Mouse (Mus musculus) brown adipose tissue, adult 24 weeks (tissue): Measurements from ENCODE around the gene Layn. TPM values are rescaled to one million over a fixed set of nuclear protein-coding genes. Genes with fewer than 3 reads are reported as not detected.

ENCODE experiments used
- H3K27ac ChIP-seq: fragments of 200-500 bp; replicated peaks from 2 replicates; pipeline ENCODE4 v1.5.1; 2012; ENCODE audit warnings: low read depth, mild to moderate bottlenecking, low read length
- H3K4me1 ChIP-seq: fragments of 200-500 bp; 2 replicates; pipeline ENCODE4 v1.6.1; 2012; ENCODE audit warnings: low read length, mixed read lengths; ENCODE audit not compliant: control insufficient read depth, insufficient read depth, insufficient read length
- H3K4me3 ChIP-seq: fragments of 200-500 bp; 2 replicates; pipeline ENCODE4 v1.5.1; 2012; ENCODE audit warnings: low read depth, mild to moderate bottlenecking, low read length, moderate library complexity; ENCODE audit not compliant: insufficient read depth
- polyA plus RNA-seq: library from polyadenylated mRNA; stranded (reverse); fragments of >200 nt; gene quantifications from 2 replicates; pipeline ENCODE4 v1.2.4, GENCODE M21; 2012; ENCODE audit not compliant: missing spikeins, insufficient read depth, insufficient read length

Gene Layn
- polyA plus RNA-seq, 1 experiment: 1.6 TPM

DNA sequence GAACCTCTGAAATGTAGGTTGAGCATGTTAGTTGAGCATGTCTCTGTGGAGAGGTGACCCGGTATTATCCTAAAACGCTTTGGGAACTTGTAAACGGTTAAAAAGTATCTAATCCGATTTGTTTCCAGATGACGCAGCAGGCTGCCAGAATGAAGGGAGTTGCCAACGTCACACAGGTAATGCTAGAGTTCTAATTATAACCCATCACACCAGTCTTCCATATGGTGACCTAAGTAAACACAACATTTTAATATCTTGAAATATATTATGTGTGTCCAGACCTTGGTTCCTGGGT is 67.3 kb downstream of the Layn start:
- H3K27ac ChIP-seq: no peak overlapping the region
- H3K4me3 ChIP-seq: peak overlapping the region; percentile 52; the same call in 1 of the 2 replicates
- H3K4me1 ChIP-seq: no peaks in the 10 kb centered on the region

DNA sequence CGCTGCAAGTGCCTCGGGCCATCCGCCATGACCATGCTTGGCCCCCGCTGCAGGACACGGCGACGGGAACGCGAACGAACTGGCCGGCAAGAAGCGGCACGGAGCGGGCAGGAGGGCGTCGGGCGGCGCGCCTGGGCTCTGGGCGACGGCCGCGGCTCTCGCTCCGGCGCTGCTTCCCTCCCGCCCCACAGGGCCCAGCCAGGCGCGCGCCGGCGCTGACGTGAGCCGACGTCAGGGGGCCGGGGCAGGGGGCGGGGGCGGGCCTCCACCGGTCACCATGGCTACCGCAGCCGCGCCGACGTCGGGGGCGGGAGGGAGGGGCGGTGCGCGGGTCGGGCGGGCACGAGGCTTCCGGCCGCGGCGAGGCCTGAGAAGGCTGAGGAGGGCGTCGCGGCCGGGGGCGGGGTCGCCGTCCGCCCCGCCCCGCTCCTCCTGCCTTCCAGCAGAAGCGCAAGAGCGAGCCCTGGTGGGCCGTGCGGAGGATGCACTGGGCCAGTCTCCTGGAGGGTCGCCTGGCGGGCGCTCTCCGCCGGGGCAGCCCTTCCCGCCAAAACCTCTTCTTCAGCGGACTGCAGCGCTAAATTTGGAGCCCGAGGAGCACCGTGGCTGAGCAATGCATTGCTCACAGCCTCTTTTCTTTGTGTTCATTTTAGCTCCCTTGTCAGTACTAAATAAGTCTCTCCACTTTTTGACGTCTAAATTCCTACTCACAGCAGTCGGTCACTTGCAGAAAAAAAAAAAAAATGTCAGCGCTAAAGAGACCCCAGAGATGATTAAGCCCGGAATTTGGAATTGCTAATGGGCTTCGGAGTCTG is 67.8 kb downstream of the Layn start, which contains the start of gene Sik2:
TSS of gene Sik2 (minus strand) at position 233 of the 815 bp plus-strand sequence.
- Histone ChIP-seq H3K27ac (peak within 1 kb of the TSS; percentile 94), H3K4me1 (no peaks in the 10 kb centered on the region), H3K4me3 (peak within 1 kb of the TSS; percentile 97)

DNA sequence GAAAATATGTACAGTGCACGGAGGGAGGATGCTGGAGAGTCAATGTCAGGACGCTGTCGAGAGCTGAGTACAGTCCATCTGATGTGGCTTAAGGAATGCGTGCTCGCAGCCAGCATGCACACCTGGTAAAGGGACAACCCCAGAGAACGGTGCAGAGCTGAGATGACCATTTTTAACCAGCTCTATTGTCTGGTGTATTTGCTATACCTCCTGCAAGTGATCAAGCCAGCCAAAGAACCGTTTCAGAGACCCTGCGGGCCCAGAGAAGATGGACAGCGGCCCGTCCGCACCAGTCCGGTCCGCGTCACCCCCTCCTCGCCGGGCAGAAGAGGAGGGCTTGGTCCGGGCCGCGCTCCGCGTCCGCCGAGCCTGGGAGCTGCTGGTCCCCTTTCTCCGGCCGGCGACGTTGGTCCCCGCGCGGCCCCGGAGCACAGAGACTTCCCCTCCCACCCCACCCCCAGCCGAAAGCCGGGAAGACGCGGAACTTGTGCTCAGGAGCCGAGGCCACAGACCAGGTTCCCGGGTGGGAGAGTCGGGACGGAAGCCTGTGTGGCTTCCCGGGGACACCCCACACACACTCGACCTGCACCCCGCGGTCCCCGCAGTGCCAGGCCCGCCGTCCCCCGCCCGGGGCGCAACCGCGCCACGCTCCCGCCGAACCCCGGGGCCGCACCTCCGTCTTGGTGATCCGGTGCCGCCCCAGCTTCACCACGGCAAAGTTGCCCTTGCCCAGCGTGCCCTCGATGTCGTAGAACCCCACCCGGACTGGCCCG is 68.6 kb downstream of the Layn start:
- Histone ChIP-seq H3K4me1 (no peaks in the 10 kb centered on the region), H3K4me3 (peak overlapping the region; percentile 97), H3K27ac (peak overlapping the region; percentile 94)

DNA sequence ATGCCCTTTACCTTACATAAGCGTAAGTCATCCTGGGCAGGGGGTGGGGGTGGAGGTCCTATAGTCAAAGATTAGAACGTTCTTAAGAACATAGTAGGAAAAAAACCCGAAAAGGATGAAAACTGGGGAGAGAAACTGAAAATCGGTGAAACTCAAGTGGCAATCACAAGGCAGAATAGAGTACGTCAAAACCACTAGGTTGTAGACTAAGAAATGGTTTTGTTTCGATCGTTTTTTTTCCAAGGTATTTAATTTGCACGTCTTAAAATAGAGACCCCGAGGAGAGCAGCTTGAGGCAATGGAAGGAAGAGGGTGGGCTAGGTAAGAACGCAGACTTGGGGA is 69.2 kb downstream of the Layn start:
- Histone ChIP-seq H3K27ac (peak overlapping the region; percentile 94), H3K4me3 (peak overlapping the region; percentile 97), H3K4me1 (no peaks in the 10 kb centered on the region; the same call in 1 of the 2 replicates)

DNA sequence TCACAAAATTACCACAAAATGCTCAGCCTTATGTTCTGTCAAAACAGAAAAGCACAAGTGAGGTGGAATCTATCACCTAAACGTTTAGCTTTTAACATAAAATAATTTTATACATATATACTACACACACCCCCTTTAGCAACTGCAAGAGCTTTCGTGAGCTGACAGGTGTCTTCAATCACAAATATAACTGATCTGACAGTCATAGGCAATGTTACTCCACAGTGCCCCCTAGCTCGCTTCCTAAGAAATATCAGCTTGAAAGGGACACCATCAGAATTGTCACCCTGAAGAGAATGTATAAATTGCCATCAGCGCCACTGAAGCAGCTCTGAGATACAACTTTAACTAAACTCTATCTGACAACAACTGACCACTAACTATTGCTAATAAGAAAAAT is 70.0 kb downstream of the Layn start:
- Histone ChIP-seq H3K4me3 (peak overlapping the region; percentile 24; the same call in 1 of the 2 replicates), H3K4me1 (no peaks in the 10 kb centered on the region; the same call in 1 of the 2 replicates), H3K27ac (no peak overlapping the region)

Other genes starting within 250 kb of the Layn start
- gene Ppp2r1b, start 231.8 kb downstream of the Layn start, polyA plus RNA-seq: 35.1 and 41.6 TPM in 2 replicates
- gene Sik2, start 68.0 kb downstream of the Layn start, polyA plus RNA-seq: 117 and 199 TPM in 2 replicates
- not detected in 2 replicates for gene Btg4, start 16.2 kb downstream of the Layn start, polyA plus RNA-seq
- gene 4833427G06Rik, start 25.0 kb upstream of the Layn start, polyA plus RNA-seq: not detected in 2 replicates
- not detected in 2 replicates for gene Gm32742, start 88.4 kb upstream of the Layn start, polyA plus RNA-seq
- 1.2 TPM in 1 of 2 replicates, not detected in the other for gene Pou2af1, start 136.6 kb upstream of the Layn start, polyA plus RNA-seq
- 5.4 and 15.1 TPM in 2 replicates for gene Colca2, start 201.5 kb upstream of the Layn start, polyA plus RNA-seq